Mouse (Mus musculus): ENCODE results near the gene Olfr747. TPM values are rescaled to one million over a fixed set of nuclear protein-coding genes. Genes with fewer than 3 reads are reported as not detected.
"Not testable (repeated sequence)": the region's sequence is repeated elsewhere in the genome, so short reads cannot be mapped to it uniquely, and the experiment has no call there.

Olfr747 gene
- polyA plus RNA-seq (2016; fragmentation: Nextera tagmentation; extraction: Ambion mirVana): not detected in 2 replicates

DNA sequence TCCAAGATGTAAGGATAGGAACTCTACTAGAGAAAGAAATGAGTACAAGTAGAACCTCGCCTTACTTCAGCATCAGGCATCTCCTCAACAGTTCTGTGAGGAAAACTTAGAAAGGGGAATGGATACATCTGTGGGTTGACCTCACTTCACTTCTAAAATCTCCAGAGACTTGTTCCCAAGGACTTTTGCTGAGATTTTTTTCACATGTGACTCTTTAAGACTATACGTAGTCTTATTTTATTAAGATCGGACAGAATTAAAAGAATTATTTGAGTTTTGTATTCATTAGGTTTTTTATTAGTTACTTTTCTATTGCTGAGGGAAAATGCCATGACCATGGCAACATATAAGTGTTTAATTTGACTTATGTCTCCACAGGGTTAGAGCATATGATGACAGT, at the start of gene Olfr747:
TSS of gene Olfr747 (minus strand) at position 101 of the 400 bp plus-strand sequence.
- no peak within 1 kb of the TSS for H3K4me3 ChIP-seq
- H3K27me3 ChIP-seq (ENCODE audit: poor library complexity, severe bottlenecking): no peaks in the 10 kb centered on the region
- no peaks in the 10 kb centered on the region for H3K36me3 ChIP-seq (replicated peaks)
- no peak within 1 kb of the TSS for H3K27ac ChIP-seq
- H3K4me1 ChIP-seq: no peaks in the 10 kb centered on the region
- H3K9me3 ChIP-seq: no peaks in the 10 kb centered on the region; the same call in 1 of the 2 replicates
- 87% methylated on average over 3 of the region's 3 CpGs for WGBS
- DNase-seq (ENCODE audit: extremely low spot score, low spot score): no peak

GRCm38 (mm10) chr14:50741584-50741983, 48.6 kb upstream of the Olfr747 start:
- H3K27ac ChIP-seq: no peak overlapping the region
- WGBS: 81% methylated on average over 2 of the region's 2 CpGs

DNA sequence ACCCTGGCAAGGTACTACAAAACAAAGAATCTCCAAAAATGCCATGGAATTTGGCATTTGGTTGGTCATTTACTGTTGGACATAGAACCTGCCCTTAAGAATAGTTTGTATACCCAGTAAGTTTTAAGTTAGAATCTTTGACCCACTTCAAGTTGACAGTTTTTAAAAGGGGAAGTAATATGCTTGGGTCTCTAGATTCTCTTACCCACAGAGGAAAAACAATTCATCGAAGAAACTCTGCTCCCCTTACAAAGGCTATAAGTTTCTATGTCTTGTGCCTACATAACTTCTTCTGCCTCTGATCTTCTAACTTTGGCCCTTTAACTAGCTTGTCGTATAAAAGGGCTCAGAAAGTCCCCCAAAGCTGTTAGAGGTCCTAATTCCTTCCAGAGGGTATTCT, 47.3 kb upstream of the Olfr747 start:
- WGBS: 72% methylated on average over 2 of the region's 2 CpGs
- Histone ChIP-seq H3K36me3 (replicated peaks) (no peaks in the 10 kb centered on the region), H3K4me3 (no peak overlapping the region), H3K27ac (no peak overlapping the region), H3K27me3 (ENCODE audit: poor library complexity, severe bottlenecking) (no peaks in the 10 kb centered on the region), H3K9me3 (no peaks in the 10 kb centered on the region), H3K4me1 (no peaks in the 10 kb centered on the region)
- DNase-seq (ENCODE audit: extremely low spot score, low spot score): no peak

More at GRCm38 (mm10) chr14:50741584-50741983, 48.6 kb upstream of the Olfr747 start:
- Histone ChIP-seq H3K4me3 (no peak overlapping the region), H3K36me3 (replicated peaks) (no peaks in the 10 kb centered on the region), H3K4me1 (no peaks in the 10 kb centered on the region), H3K27me3 (ENCODE audit: poor library complexity, severe bottlenecking) (no peaks in the 10 kb centered on the region), H3K9me3 (no peaks in the 10 kb centered on the region)
- no peak for DNase-seq (ENCODE audit: extremely low spot score, low spot score)

GRCm38 (mm10) chr14:50722371-50722770, 29.4 kb upstream of the Olfr747 start:
- not testable (repeated sequence) for H3K36me3 ChIP-seq (replicated peaks); DNase-seq (ENCODE audit: extremely low spot score, low spot score); H3K27ac ChIP-seq; H3K27me3 ChIP-seq (ENCODE audit: poor library complexity, severe bottlenecking); H3K4me3 ChIP-seq; H3K4me1 ChIP-seq
- WGBS: 79% methylated on average over 4 of the region's 4 CpGs
- H3K9me3 ChIP-seq: peaks cover 12% of the 10 kb centered on the region; the same call in 1 of the 2 replicates

DNA sequence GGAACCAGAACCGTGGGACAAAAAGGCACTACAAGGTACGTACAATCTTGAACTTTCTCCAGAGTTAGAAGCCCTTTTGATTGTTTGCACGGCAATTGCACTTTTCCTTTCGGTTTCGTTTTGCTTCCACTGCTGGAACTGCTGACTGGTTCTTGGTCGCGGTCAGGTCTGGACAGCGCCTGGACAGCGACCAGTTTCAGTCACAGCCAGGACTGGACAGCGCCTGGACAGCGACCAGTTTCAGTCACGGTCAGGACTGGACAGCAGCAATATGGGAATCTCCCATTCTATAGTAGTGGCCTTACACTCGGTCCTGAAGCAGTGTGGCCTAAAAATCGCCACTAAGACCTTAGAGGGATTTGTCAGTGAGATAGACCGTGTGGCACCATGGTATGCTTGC, 26.9 kb upstream of the Olfr747 start:
- not testable (repeated sequence) for H3K4me1 ChIP-seq; DNase-seq (ENCODE audit: extremely low spot score, low spot score); H3K27ac ChIP-seq; H3K36me3 ChIP-seq (replicated peaks); H3K4me3 ChIP-seq; H3K27me3 ChIP-seq (ENCODE audit: poor library complexity, severe bottlenecking)
- H3K9me3 ChIP-seq: peaks cover 19% of the 10 kb centered on the region; the same call in 1 of the 2 replicates
- 93% methylated on average over 15 of the region's 15 CpGs for WGBS

DNA sequence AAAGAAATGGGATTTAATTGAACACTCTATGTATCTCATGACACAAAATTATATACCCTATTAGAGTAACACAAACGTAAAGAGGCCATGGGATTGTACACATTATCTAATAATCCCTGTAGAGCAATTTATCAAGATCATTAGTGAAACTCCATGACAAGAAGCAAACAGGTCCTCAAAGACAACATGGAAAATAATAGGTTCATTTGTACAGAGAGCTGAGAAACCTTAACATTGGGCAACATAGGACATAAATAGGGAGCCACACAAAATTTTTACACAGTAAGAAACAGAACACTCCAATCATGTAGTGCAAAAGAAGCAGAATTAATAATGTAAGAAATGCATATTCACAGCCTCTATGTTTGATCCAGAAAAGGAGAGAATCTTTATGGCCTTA, 14.1 kb upstream of the Olfr747 start, which contains the start of gene Olfr748:
TSS of gene Olfr748 (plus strand) at position 301 of the 400 bp plus-strand sequence.
- H3K27me3 ChIP-seq (ENCODE audit: poor library complexity, severe bottlenecking): no peaks in the 10 kb centered on the region

GRCm38 (mm10) chr14:50646783-50647182, 46.2 kb downstream of the Olfr747 start, which contains the start of gene Olfr746:
Gene Olfr746, plus strand, starts transcription at chr14:50647083.
- H3K27ac ChIP-seq: no peak within 1 kb of the TSS
- no peaks in the 10 kb centered on the region for H3K27me3 ChIP-seq (ENCODE audit: poor library complexity, severe bottlenecking)
- no peak for DNase-seq (ENCODE audit: extremely low spot score, low spot score)
- no peak within 1 kb of the TSS for H3K4me3 ChIP-seq
- no peaks in the 10 kb centered on the region for H3K4me1 ChIP-seq
- no peaks in the 10 kb centered on the region for H3K9me3 ChIP-seq
- no peaks in the 10 kb centered on the region for H3K36me3 ChIP-seq (replicated peaks)

More for the DNA sequence above, 14.1 kb upstream of the Olfr747 start, which contains the start of gene Olfr748:
- Histone ChIP-seq H3K4me1 (no peaks in the 10 kb centered on the region), H3K4me3 (no peak within 1 kb of the TSS), H3K36me3 (replicated peaks) (no peaks in the 10 kb centered on the region), H3K9me3 (no peaks in the 10 kb centered on the region), H3K27ac (no peak within 1 kb of the TSS)
- 83% methylated on average over 1 of the region's 1 CpGs for WGBS
- no peak for DNase-seq (ENCODE audit: extremely low spot score, low spot score)

DNA sequence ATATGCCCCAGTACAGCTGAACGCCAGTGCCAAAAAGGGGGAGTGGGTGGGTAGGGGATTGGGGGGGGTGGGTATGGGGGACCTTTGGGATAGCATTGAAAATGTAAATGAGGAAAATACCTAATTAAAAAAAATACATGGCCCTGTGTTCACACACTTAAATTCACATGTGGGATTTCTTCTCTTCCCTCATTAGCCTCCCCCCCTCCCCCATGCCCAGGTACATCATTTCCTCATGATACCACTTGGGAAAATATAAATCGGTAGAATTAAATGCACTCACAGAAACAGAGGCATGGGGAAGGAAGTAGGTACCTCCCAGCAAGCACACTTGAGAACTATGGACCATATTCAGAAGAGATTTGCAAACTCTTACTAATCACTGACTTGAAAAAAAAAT, 53.9 kb downstream of the Olfr747 start, which contains the start of gene Olfr745:
TSS of gene Olfr745 (plus strand) at position 301 of the 400 bp plus-strand sequence.
- 94% methylated on average over 2 of the region's 2 CpGs for WGBS
- no peak for DNase-seq (ENCODE audit: extremely low spot score, low spot score)

More for the DNA sequence above, 53.9 kb downstream of the Olfr747 start, which contains the start of gene Olfr745:
- H3K36me3 ChIP-seq (replicated peaks): no peaks in the 10 kb centered on the region
- no peak within 1 kb of the TSS for H3K27ac ChIP-seq
- H3K4me3 ChIP-seq: no peak within 1 kb of the TSS
- no peaks in the 10 kb centered on the region for H3K4me1 ChIP-seq
- H3K9me3 ChIP-seq: peaks cover 4% of the 10 kb centered on the region; the same call in 1 of the 2 replicates
- no peaks in the 10 kb centered on the region for H3K27me3 ChIP-seq (ENCODE audit: poor library complexity, severe bottlenecking)

Other genes starting within 250 kb of the Olfr747 start
- gene Olfr740, start 247.7 kb downstream of the Olfr747 start, polyA plus RNA-seq (2016; fragmentation: Nextera tagmentation; extraction: Ambion mirVana): not detected in 2 replicates
- not detected in 2 replicates for gene Olfr741, start 220.5 kb downstream of the Olfr747 start, polyA plus RNA-seq (2016; fragmentation: Nextera tagmentation; extraction: Ambion mirVana)
- not detected in 2 replicates for gene Olfr742, start 189.6 kb downstream of the Olfr747 start, polyA plus RNA-seq (2016; fragmentation: Nextera tagmentation; extraction: Ambion mirVana)
- not detected in 2 replicates for gene Olfr743, start 171.4 kb downstream of the Olfr747 start, polyA plus RNA-seq (2016; fragmentation: Nextera tagmentation; extraction: Ambion mirVana)
- gene Olfr744, start 78.3 kb downstream of the Olfr747 start, polyA plus RNA-seq (2016; fragmentation: Nextera tagmentation; extraction: Ambion mirVana): not detected in 2 replicates
- not detected in 2 replicates for gene Olfr745, start 53.8 kb downstream of the Olfr747 start, polyA plus RNA-seq (2016; fragmentation: Nextera tagmentation; extraction: Ambion mirVana)
- not detected in 2 replicates for gene Olfr746, start 46.1 kb downstream of the Olfr747 start, polyA plus RNA-seq (2016; fragmentation: Nextera tagmentation; extraction: Ambion mirVana)
- gene Olfr748, start 14.2 kb upstream of the Olfr747 start, polyA plus RNA-seq (2016; fragmentation: Nextera tagmentation; extraction: Ambion mirVana): not detected in 2 replicates
- gene Olfr749, start 51.9 kb upstream of the Olfr747 start, polyA plus RNA-seq (2016; fragmentation: Nextera tagmentation; extraction: Ambion mirVana): not detected in 2 replicates
- gene Ttc5, start 92.3 kb upstream of the Olfr747 start, polyA plus RNA-seq (2016; fragmentation: Nextera tagmentation; extraction: Ambion mirVana): 107 and 109 TPM in 2 replicates
- not detected in 2 replicates for gene Ccnb1ip1, start 114.5 kb upstream of the Olfr747 start, polyA plus RNA-seq (2016; fragmentation: Nextera tagmentation; extraction: Ambion mirVana)
- 76.7 and 84.4 TPM in 2 replicates for gene Parp2, start 114.6 kb upstream of the Olfr747 start, polyA plus RNA-seq (2016; fragmentation: Nextera tagmentation; extraction: Ambion mirVana)
- gene Tep1, start 177.4 kb upstream of the Olfr747 start, polyA plus RNA-seq (2016; fragmentation: Nextera tagmentation; extraction: Ambion mirVana): 4.1 and 5.2 TPM in 2 replicates
- gene Klhl33, start 204.3 kb upstream of the Olfr747 start, polyA plus RNA-seq (2016; fragmentation: Nextera tagmentation; extraction: Ambion mirVana): 0.09 and 0.14 TPM in 2 replicates
- gene Osgep, start 231.7 kb upstream of the Olfr747 start, polyA plus RNA-seq (2016; fragmentation: Nextera tagmentation; extraction: Ambion mirVana): 190 and 197 TPM in 2 replicates
- gene Apex1, start 231.8 kb upstream of the Olfr747 start, polyA plus RNA-seq (2016; fragmentation: Nextera tagmentation; extraction: Ambion mirVana): 503 and 517 TPM in 2 replicates
- gene Pip4p1, start 237.7 kb upstream of the Olfr747 start, polyA plus RNA-seq (2016; fragmentation: Nextera tagmentation; extraction: Ambion mirVana): 44.8 and 45.3 TPM in 2 replicates
- gene Pnp, start 237.9 kb upstream of the Olfr747 start, polyA plus RNA-seq (2016; fragmentation: Nextera tagmentation; extraction: Ambion mirVana): 82.4 and 83.6 TPM in 2 replicates